Mouse (Mus musculus): ENCODE measurements at regions not wholly inside any gene's neighbourhood (a gene's known extent, or its start where the extent isn't known, plus 50 kb on each side); places are given as distances from the start of the nearest gene placed in this dataset.

DNA sequence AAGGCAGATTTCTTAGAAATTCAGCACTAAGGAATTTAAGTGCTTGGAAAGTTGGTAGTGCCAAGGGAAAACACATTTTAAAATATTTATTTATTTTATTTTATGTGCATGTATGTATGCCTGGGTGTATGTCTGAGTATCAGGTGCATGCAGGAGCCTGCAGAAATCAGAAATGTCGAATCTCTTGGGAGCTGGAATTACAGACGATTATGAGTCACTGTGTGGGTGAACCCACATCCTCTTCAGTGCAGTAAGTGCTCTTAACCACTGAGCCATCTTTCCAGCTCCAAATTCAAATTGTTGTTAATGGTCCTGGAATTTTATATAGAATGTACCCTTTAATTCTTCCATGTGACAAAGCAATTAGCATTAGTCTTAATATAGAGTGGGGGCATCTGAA lies 1930.5 kb upstream of the Lrrc6 start:
- TF ChIP-seq USF1 (IDR thresholded peaks at IDR 0.05; ENCODE audit: low read depth, low read length) (no peak), EP300 (IDR thresholded peaks at IDR 0.05; ENCODE audit: low read depth in 1 of 2, low read length in 2 of 2) (no peak), GABPA (IDR thresholded peaks at IDR 0.05; ENCODE audit: low read depth, low read length) (no peak), CHD1 (IDR thresholded peaks at IDR 0.05; ENCODE audit: low read depth, low read length) (no peak), POLR2AphosphoS2 (IDR thresholded peaks at IDR 0.05; ENCODE audit: low read length) (no peak), ZKSCAN1 (IDR thresholded peaks at IDR 0.05; ENCODE audit: low read depth, low read length) (no peak)

Measured in MEL (cell line).